Mouse (Mus musculus) spleen, postnatal 36 days (tissue): ENCODE results near the gene Tnxb.
A peak's percentile ranks its signal among the peaks of the same experiment; 100 is the strongest.

ENCODE experiments used
- DNase-seq, 2 experiments: peaks; one replicate each; pipeline ENCODE4 v3.0.0; 2022; ENCODE audit warnings: low spot score in 2 of 2, mixed read lengths in 1 of 2

Tnxb gene

DNA sequence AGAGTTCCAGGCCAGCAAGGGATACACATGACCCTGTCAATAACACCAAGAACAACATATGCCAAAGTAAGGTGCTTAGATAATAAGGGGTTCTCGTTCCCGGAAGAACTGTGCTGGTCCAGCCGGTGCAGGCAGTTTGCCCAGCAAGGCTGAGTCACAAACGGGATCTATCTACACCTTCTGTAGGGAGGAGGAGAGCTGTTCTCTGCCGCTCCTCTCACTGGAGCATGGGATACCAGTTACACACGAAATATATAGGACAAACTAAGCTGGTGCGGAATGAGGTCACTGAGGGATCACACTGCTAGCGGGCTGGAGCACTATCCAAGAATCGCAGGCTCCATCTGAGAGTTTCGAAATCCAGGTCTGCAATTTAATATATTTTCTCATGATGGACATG lies 26.4 kb upstream of the Tnxb start:
- no peak for DNase-seq

DNA sequence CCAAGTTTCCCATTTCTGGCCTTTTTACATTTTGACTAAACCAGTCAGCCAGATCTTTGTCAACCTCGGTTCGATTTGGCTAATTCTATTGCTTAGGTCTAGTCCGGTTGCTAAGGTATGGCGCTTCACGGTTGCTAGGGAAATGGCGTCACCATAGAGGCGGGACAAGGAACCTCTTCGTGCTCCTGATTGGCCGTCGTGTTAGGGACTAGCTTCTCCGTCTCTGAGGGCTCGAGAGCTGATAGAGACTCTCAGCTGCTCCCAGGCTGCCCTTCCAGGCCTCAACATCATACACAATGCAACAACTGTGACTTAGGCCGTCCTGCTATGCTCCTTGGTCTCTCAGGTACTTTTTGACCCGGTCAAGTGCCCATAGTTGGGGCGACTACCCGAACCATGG lies 25.7 kb upstream of the Tnxb start, which contains the start of gene Fkbpl:
TSS of gene Fkbpl (plus strand) at position 157 of the 400 bp plus-strand sequence.
- DNase-seq, result peak; percentile 92 to 95

DNA sequence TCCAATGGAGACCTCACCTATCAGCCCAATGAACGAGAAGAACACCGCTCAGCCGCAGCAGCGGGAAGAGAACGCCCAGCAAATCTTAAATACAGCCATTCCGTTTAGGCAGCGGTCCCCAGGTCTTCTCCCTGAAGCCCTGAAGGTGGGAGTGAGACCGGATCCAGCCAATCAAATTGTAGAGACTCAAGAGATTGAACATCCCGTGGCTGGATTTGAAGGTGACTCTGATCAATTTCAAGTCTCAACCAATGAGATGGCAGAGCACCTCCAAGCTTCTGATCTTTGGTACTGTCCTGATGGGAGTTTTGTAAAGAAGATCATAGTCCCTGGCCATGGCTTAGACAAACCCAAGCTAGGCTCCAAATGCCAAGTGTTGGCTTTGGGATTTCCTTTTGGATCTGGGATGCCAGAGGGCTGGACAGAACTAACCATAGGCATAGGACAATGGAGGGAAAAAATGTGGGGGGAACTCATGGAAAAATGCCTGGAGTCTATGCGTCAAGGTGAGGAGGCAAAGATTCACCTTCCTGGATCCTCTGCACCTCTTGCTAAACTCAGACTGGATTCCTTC lies 25.0 kb upstream of the Tnxb start:
- no peak for DNase-seq

DNA sequence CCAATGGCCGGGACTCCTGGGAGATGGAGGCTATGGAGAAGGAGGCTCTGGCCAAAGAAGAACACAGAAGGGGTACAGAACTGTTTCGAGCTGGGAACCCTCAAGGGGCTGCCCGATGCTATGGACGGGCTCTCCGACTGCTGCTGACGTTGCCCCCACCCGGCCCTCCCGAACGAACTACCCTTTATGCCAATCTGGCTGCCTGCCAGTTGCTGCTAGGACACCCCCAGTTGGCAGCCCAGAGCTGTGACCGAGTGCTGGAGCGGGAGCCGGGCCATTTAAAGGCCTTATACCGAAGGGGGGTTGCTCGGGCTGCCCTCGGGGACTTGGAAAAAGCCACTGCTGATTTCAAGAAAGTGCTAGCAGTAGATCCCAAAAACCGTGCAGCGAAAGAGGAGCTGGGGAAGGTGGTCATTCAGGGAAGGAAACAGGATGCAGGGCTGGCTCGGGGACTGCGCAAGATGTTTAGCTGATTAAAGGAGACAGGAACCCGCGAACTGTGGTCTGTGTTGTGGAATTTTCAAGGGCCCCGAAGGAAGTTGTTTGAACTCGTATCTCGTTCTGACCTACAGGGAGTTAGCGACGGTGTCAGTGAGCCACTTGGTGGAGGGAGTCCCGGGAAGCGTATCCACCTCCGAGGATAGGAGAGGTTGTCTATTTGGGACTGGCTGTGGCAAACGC lies 24.4 kb upstream of the Tnxb start:
- no peak for DNase-seq

DNA sequence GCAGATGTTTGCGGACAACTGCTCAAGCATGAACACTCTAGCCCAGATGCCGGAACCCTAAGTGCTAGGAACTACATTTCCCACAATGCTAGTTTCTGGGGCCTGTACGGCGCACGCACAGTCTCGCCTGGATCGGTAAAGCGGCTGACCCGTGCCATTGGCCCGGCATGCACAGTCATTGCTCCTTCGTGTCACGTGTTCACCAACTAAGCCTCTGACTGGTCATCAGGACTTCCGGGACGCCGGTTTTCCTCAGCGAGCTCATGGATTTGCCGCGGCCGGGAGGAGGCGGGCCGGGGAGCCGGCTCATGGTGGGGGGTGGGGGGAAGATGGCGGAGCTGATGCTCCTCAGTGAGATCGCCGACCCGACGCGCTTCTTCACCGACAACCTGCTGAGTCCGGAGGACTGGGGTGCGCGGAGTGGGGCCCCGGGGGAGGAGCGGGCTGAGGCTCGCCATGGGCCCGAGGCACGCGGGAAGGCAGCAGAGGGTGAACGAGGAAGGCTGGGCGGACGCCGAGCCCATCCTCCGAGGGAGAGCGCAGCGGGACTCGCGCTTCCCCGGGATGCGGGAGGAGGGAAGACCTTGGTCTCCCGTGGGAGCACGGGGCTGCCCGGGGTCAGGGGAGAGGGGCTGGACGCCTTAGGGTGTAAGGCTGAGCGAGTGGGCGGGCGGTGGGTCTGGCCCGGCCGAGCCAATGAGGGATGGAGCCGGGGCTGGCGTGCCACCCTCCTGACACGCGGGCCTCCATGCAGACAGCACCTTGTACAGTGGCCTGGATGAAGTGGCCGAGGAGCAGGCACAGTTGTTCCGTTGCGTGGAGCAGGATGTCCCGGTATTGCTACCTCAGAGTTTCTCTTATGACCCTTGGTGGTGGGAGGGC lies 23.2 kb upstream of the Tnxb start, which contains the start of gene Atf6b:
TSS of gene Atf6b (plus strand) at position 241 of the 882 bp plus-strand sequence.
- peak; percentile 97 to 98 for DNase-seq

DNA sequence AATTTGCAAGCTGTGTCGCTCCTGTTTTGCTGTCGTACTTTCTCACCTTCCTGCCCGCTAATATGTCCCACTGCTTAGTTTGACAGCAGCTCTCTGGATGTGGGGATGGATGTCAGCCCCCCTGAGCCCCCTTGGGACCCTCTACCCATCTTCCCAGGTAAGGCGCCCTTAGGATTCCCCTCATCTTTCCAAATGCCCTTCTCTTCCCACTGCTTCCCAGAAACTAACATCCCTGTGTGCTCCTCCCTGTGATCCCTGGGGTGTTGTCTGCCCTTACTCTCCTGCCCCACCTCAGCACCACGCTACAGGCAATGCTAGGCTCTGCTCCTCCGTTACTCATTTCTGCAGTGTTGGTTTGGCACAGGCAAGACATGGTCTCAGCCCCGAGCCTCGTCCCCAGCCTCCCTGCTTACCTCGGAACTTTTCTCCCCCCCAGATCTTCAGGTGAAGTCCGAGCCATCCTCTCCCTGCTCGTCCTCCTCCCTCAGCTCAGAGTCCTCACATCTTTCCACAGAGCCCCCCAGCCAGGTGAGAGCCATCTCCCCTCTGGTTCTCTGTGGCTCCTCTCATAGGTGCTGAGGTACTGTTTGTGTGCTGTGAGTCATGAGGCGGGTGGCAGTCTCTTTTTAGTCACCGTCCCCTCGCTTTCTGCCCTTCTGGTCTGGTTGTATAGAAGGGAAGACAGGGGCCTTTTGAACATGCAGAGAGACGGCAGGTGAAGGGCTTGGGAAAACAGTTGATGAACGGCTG lies 22.0 kb upstream of the Tnxb start:
- DNase-seq, result no peak

DNA sequence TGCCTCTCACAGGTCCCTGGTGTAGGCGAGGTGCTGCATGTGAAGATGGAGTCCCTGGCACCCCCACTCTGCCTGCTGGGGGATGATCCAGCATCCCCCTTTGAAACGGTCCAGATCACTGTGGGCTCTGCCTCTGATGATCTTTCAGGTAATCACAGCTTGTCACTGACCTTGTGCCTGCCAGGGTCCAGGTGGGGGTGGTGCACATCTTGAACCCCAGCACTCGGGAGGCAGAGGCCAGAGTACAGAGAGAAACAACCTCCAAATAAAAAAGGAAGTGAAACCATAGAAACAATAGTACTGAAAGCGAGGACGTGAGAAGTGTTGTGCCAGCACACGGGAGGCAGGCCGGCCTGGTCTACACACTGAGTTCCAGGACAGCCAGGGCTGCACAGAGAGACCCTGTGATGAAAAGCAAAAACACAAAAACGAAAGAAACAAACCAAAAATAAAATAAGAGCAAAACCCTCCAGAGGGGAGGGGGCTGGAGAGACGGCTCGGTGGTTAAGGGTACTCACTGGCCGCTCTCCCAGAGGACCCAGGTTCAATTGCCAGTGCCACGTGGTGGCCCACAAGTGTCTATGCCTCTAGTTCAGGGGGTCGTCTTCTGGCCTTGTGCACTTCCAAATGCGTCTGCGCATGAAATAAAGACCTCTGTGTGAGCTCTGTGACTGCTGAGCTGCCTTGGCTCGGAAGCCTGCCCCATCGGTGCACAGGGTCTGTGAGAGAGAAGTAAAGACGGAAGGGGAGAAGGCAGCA lies 21.1 kb upstream of the Tnxb start:
- DNase-seq, result peak in 1 of 2 experiments; percentile 34

DNA sequence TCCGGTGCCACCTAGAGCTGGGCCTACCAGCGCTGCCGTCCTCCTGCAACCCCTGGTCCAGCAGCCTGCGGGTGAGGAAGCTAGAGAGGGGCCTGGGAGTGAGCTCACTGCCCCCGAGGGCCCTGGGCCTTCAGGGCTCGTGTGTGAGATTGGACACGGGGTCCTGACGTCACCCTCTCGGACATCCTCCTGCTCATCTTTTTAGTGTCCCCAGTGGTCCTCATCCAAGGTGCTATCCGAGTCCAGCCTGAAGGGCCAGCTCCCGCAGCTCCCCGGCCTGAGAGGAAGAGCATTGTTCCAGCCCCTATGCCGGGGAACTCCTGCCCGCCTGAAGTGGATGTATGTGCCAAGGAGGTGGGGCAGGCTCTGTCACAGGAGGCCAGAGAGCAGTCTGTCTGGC lies 19.6 kb upstream of the Tnxb start:
- DNase-seq, result no peak

DNA sequence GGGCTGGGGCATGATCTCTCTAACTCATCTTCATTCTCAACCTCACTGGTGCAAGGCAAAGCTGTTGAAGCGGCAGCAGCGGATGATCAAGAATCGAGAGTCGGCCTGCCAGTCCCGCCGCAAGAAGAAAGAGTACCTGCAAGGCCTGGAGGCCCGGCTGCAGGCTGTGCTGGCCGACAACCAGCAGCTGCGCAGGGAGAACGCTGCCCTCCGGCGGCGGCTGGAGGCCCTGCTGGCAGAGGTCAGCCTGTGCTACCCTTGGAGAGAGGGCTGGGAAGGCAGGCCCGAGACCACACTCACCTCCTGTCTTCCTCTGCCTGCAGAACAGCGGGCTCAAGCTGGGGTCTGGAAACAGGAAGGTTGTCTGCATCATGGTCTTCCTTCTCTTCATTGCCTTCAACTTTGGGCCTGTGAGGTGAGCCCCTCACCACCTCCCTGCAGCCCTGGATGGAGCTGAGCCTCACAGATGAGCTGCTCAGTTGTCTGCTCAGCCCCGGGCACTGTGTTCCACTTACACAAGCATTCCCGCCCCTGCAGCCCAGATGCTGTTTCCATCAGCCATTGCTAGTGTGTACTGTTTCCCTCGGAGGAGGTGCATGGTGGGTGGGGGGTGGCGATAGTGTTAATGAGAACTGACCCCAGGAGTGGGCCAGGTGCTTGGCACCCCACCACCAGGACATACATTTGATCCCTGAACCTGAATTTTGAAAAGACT lies 18.7 kb upstream of the Tnxb start:
- no peak for DNase-seq

DNA sequence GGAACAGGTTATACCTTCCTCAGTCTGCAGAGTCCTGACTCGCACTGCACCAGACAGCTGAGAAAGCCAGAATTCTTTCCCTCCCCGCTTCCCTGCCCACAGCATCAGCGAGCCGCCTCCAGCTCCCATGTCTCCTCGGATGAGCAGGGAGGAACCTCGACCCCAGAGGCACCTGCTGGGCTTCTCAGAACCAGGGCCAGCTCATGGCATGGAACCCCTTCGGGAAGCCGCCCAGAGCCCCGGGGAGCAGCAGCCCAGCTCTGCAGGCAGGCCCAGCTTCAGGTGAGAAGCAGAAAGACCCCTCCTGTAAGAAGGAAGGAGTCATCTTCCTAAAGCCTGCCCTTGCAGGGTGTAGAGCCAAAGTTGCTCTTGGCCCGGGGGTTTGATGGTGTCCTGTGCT lies 17.8 kb upstream of the Tnxb start:
- DNase-seq, result no peak

DNA sequence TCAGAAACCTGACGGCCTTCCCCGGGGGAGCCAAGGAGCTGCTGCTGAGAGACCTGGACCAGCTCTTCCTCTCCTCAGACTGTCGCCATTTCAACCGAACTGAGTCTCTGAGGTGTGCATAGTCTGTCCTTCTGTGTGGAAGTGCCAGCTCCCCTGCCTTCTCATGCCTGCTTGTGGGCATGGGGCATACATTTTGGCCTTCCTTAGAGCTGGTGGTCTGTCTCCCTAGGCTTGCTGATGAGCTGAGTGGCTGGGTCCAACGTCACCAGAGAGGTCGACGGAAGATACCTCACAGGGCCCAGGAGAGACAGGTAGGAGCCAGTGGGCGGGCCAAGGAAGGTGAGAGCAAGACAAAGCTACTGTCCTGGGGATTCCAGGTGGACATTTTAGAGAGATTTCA lies 17.4 kb upstream of the Tnxb start:
- no peak for DNase-seq

DNA sequence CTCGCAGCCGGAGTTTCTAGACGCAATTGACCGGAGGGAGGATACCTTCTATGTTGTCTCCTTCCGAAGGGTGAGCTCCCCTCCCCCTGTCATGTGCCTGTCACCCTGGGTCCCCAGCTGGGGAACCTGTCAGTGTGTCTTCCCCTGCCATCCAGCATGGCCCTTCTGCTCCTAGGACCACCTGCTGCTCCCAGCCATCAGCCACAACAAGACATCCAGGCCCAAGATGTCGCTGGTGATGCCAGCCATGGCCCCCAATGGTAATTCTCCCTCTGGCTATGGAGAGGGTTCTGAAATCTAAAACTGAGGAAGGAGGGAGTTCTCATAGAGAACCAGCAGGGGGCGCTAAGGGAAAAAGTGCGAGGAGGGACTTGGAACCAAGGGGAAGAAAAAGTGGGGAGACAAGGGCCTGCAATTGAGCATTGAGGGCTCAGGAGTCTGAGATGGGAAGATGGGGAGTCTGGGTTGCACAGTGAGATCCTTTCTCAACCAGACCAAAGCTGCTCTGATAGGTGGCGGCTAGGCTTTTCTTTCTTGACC lies 16.5 kb upstream of the Tnxb start:
- DNase-seq, result no peak

DNA sequence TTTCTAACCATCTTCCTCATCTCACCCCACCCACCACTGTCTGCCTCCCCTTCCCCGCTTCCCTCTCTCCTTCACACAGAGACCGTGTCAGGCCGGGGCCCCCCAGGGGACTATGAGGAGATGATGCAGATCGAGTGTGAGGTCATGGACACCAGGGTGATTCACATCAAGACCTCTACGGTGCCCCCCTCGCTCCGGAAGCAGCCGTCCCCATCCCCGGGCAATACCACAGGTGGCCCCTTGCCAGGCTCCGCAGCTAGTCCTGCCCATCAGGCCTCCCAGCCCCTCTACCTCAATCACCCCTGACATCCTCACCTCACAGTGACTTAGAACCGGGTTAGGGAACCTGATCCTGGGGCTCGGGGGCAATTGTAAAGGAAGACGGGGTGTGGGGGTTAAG lies 15.9 kb upstream of the Tnxb start:
- no peak for DNase-seq

DNA sequence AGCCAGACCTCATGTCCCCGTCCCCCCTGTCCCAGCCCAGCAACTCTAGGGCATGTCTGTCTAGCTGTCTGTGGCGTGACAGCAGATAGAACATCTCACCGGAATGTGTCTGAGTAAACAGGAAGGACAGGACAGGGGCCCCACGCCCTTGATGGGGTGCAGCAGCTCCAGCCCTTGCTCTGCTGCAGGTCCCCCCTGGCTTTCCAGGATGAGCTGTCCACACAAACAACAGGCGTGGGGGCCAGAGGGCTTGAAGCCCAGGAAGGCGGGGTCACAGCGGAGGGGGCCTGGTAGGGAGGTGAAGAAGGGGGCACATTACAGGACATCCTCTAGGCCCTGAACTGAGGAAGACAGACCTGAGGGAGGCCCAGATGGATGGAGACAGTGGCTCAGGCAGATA lies 15.2 kb upstream of the Tnxb start:
- DNase-seq, result no peak

DNA sequence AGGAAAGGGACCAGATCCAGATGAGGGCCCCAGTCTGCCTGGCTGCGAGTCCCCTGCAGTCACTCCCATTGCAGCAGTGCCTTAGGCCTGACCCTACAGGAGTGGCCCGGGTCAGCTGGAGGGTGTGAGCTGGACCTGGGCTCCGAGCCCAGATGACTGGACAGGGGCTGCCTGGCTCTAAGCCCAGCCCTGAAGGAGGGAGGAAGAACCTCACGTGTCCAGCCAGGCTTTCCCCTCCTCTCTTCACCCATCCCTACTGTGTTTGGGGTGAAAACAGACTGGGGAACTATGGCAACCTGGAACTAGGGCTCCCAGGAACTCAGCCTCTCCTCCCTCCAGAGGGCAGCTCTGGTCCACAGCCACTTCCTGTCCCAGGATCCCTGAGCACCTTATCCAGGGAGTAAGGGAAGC lies 14.7 kb upstream of the Tnxb start:
- peak in 1 of 2 experiments; percentile 36 for DNase-seq

DNA sequence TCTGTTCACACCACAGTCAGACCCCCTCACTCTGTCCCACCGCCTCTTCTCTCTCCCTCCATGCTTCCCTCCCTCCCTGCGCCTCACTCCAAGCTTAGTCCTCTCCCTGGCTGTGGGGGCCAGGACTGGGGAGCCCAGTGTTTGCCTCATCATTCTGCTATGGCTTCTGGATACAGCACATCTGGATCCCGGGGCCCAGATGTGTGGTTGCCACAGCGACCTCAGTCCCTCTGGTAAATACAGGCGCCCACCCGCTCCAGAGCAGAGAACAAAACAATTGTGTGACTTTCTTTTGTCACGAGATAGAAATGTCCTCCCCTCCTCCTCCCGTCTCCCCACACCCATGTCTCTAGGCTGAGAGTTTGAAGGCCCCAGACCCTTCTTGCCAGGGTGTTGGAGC lies 13.7 kb upstream of the Tnxb start:
- no peak for DNase-seq

DNA sequence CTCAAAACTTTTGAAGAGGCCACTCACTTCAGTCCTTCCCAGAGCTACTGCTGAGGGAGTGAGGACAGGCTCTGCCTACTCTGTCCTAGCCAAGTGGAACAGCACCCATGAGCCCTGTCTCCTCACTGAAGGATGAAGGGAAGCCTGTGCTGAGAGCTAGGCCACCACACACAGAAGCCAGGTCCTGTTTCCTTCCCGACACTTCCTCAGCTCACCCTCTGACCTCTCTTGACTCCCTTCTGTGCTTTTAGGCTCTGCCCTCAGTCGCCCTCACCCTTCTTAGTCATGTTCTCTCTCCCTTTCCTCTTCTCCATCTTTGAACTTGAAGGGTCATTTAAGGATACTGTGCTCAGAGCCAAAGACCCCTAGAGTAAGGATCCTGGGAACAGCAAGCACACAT lies 13.1 kb upstream of the Tnxb start:
- DNase-seq, result no peak

DNA sequence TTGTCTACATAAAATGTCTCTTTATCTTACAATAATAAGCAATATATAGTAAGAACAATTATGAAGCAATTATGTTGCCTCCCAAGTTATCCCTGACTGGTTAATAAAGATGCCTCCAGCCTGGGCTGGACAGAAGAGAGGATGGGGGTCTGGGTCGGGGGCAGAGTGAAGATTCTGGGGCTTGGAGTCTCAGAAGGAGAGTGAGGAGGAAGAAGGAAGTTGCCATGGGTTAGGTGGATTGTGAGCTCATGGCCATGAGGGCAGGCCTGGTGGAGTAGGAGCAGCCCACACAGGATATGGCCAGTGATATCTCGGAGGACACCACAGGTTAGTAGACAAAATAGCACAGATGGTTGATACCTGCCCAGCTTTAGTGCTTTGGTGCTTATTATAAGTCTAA lies 12.2 kb upstream of the Tnxb start:
- DNase-seq, result no peak

DNA sequence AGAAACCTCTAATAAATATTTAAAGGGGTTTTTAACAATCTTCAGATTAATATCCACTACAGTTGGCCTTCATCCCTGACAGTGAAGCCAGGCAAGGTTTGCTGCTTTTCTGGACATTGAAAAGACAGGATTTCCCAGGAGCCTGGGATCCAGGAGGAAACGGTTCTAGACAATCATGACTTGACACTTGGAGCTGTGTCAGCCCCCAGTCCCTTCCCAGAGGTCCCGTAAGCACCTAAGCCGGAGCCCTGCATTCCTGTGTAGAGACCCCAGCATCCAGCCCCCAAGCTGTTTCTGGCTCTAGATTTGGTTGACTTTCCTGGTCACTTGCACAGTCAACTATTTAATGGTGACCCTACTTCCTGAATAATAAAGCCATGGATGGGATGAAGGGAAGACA lies 11.7 kb upstream of the Tnxb start:
- no peak for DNase-seq

DNA sequence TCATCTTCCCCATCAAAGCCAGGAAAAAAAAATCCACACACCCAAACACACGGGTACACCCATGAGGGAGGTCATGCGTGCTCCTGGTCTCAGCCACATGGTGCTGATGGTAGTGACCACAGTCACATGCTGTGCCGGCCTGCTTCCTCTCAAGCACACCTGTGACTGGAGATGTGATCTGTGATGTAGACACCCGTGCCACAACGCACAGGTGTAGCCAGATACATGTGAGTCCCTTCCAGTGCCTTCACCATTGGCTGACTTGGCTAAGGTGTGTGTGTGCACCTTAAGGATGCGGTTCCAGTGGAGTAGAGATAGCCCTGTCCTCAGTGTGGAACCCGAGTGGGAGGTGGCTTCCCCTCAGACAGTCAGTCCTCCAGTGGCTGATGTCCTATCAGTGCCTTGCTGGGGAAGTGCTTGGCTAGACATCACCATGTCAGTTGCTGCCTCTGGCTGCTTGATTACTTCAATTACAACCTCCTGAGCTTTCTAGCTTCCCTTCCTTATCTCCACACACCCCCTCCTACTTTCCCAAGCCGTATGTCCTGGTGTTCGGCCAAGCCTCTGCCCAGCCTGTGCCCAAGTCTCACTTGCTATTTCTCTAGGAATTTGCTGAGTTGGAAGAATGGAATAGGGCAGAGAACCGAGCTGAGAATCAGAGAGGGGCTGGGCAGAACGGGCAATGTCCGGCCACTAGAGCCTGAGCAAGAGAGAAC lies 11.0 kb upstream of the Tnxb start:
- DNase-seq, result no peak
